Mouse (Mus musculus) forebrain, postnatal 0 days (tissue): ENCODE data around the gene Trp53. TPM values are rescaled to one million over a fixed set of nuclear protein-coding genes. Genes with fewer than 3 reads are reported as not detected.
A peak's percentile ranks its signal among the peaks of the same experiment; 100 is the strongest.

ENCODE experiments used
- ATAC-seq: fragments of 200-750 bp; cut with Nextera tagmentation; 2 replicates; pipeline ENCODE4 v1.8.0; 2017; ENCODE audit warnings: mild to moderate bottlenecking, moderate library complexity
- DNase-seq: peaks from one replicate; pipeline ENCODE4 v3.0.0-alpha.2; 2015
- H3K27ac ChIP-seq: fragments of 300-500 bp; sonication (generic); 2 replicates; pipeline ENCODE4 v1.5.1; 2014; ENCODE audit warnings: low read depth, mild to moderate bottlenecking, antibody characterized with exemption, low read length, moderate library complexity, mixed read lengths
- H3K27me3 ChIP-seq: fragments of 300-500 bp; sonication (generic); 2 replicates; pipeline ENCODE4 v1.6.1; 2014; ENCODE audit warnings: mild to moderate bottlenecking, low read length, mixed read lengths; ENCODE audit not compliant: insufficient read depth
- H3K36me3 ChIP-seq: fragments of 300-500 bp; sonication (generic); 2 replicates; pipeline ENCODE4 v1.6.1; 2014; ENCODE audit warnings: mild to moderate bottlenecking, moderate library complexity; ENCODE audit not compliant: insufficient read depth
- H3K4me1 ChIP-seq: fragments of 300-500 bp; sonication (generic); 2 replicates; pipeline ENCODE4 v1.6.1; 2014; ENCODE audit warnings: antibody characterized with exemption; ENCODE audit not compliant: insufficient read depth
- H3K4me2 ChIP-seq: fragments of 300-500 bp; sonication (generic); 2 replicates; pipeline ENCODE4 v1.6.1; 2014; ENCODE audit warnings: low read depth, mild to moderate bottlenecking, moderate library complexity
- H3K4me3 ChIP-seq: fragments of 300-500 bp; sonication (generic); 2 replicates; pipeline ENCODE4 v1.5.1; 2014; ENCODE audit warnings: low read depth, low read length, mixed read lengths
- H3K9ac ChIP-seq: fragments of 300-500 bp; sonication (generic); 2 replicates; pipeline ENCODE4 v1.6.1; 2014; ENCODE audit warnings: mild to moderate bottlenecking
- H3K9me3 ChIP-seq: fragments of 300-500 bp; sonication (generic); 2 replicates; pipeline ENCODE4 v1.6.1; 2016; ENCODE audit warnings: low read length
- CTCF ChIP-seq: sonication (generic); IDR thresholded peaks from 2 replicates; pipeline ENCODE4 v1.5.1; 2016; ENCODE audit warnings: antibody characterized with exemption, control low read depth, low read depth
- WGBS: fragments of 180-500 bp; shearing (Covaris S2); extraction: QIAGEN DNeasy Blood & Tissue Kit; methylation state at CpG from one replicate; pipeline ENCODE4 v1.1.7; 2014; 5-methylcytosine and 5-hydroxymethylcytosine counted together
- polyA plus RNA-seq: library from polyadenylated mRNA; unstranded; fragments of >200 nt; fragmentation: Nextera tagmentation; extraction: Ambion mirVana; gene quantifications from 2 replicates; pipeline ENCODE4 v1.2.1, GENCODE M21; 2015
- total RNA-seq: library from RNA; depleted of rRNA; stranded (reverse); fragments of >200 nt; gene quantifications from 2 replicates; pipeline ENCODE4 v1.2.3, GENCODE M21; 2014

Gene Trp53
- total and polyA plus RNA-seq, 2 experiments from 2014 or later = 43.1 to 52.4 TPM

GRCm38 (mm10) chr11:69545957-69546356, 34.2 kb upstream of the Trp53 start:
- H3K9me3 ChIP-seq = no peaks in the 10 kb centered on the region
- H3K27ac ChIP-seq = peak overlapping the region; percentile 98
- peak overlapping the region; percentile 75 for H3K9ac ChIP-seq
- ATAC-seq (peak; percentile 61), DNase-seq (peak; percentile 71)
- H3K27me3 ChIP-seq = no peaks in the 10 kb centered on the region
- TF ChIP-seq CTCF = peak; percentile 32
- peak overlapping the region; percentile 47 for H3K4me3 ChIP-seq
- H3K4me1 ChIP-seq = peaks cover 54% of the 10 kb centered on the region
- H3K36me3 ChIP-seq = no peaks in the 10 kb centered on the region
- H3K4me2 ChIP-seq = peak overlapping the region; percentile 81
- 12% methylated on average over 7 of the region's 7 CpGs for WGBS

DNA sequence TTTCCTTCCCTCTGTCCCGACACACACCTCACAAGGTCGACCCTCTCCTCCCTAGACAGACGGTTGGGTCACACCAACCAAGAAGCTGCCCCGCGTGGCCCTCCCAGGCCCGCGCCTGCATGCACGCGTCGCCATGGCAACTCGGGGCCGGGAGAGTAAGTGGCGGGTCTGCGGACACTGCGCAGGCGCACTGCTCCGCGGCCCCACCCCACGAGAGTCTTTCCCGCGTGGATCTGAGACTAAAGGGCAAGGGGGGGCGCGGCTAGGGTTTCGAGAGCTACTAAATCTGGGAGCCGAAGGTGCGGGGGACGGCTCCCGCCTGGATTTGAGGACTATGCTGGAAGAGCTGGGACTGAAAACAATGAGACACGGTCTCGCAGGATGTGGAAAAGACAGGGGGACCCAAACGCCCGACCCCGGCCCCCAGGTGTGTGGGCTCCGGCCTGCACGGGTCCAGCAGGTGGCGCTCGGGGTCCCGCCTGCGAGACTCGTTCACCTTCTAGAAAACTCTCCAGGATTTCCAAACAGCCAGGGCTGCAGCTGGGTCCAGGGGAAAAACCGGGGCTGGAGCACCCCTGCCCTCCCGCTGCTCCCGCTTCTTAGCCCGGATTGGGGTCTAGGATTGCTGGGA, 33.6 kb upstream of the Trp53 start:
- H3K4me1 ChIP-seq = peaks cover 54% of the 10 kb centered on the region
- H3K36me3 ChIP-seq = no peaks in the 10 kb centered on the region
- peak; percentile 85 for ATAC-seq
- peak overlapping the region; percentile 81 for H3K4me2 ChIP-seq
- DNase-seq = peak; percentile 92
- H3K9ac ChIP-seq = peak overlapping the region; percentile 75
- H3K27ac ChIP-seq = peak overlapping the region; percentile 98
- peak; percentile 66 for TF ChIP-seq CTCF
- no peaks in the 10 kb centered on the region for H3K9me3 ChIP-seq
- H3K27me3 ChIP-seq = no peaks in the 10 kb centered on the region
- H3K4me3 ChIP-seq = peak overlapping the region; percentile 47
- WGBS = 3% methylated on average over 44 of the region's 44 CpGs

GRCm38 (mm10) chr11:69547071-69547470, 33.1 kb upstream of the Trp53 start:
- Histone ChIP-seq H3K4me3 (peak overlapping the region; percentile 47), H3K27me3 (no peaks in the 10 kb centered on the region), H3K9me3 (no peaks in the 10 kb centered on the region), H3K9ac (peak overlapping the region; percentile 75), H3K4me2 (peak overlapping the region; percentile 81), H3K4me1 (peaks cover 57% of the 10 kb centered on the region), H3K27ac (peak overlapping the region; percentile 98), H3K36me3 (no peaks in the 10 kb centered on the region)
- WGBS = 3% methylated on average over 15 of the region's 15 CpGs
- peak; percentile 72 for TF ChIP-seq CTCF
- DNase-seq (peak; percentile 76), ATAC-seq (peak; percentile 36)

- DNase-seq (no peak), ATAC-seq (no peak)
- H3K9ac ChIP-seq = 0 out of 2 replicates have a peak within 1 kb of the TSS, but pooled peaks have one; percentile 14
- H3K4me2 ChIP-seq = no peak within 1 kb of the TSS; the same call in 1 of the 2 replicates
- peak; percentile 42 for TF ChIP-seq CTCF
- H3K27me3 ChIP-seq = no peaks in the 10 kb centered on the region
- no peak within 1 kb of the TSS for H3K4me3 ChIP-seq
- 57% methylated on average over 12 of the region's 12 CpGs for WGBS
- H3K36me3 ChIP-seq = no peaks in the 10 kb centered on the region
- H3K27ac ChIP-seq = peak within 1 kb of the TSS; percentile 98
- peaks cover 65% of the 10 kb centered on the region for H3K4me1 ChIP-seq
- H3K9me3 ChIP-seq = no peaks in the 10 kb centered on the region
Measured at GRCm38 (mm10) chr11:69549060-69549656, 31.0 kb upstream of the Trp53 start, which contains the start of gene Dnah2. Gene Dnah2 (minus strand): TSS chr11:69549110.

DNA sequence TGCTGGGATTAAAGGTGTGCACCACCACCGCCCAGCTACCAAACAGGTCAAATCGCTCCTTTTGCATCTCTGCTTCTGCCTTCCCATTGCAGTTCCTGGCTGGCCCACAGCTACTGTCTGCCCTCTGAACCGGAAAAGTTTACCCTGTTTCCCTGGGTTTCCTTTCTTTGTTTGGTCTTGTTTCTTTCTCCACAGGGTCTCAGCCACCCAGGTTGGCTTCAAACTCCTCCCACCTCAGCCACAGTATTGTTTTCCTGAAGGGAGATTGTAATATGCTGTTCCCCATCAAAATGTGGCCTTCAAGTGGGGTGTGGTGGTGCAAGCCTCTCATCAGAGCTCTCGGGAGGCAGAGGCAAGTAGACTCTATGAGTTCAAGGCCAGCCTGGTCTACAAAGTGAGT, 28.8 kb upstream of the Trp53 start:
- Histone ChIP-seq H3K27ac (no peak overlapping the region), H3K9me3 (no peaks in the 10 kb centered on the region), H3K4me3 (no peak overlapping the region), H3K4me1 (peaks cover 48% of the 10 kb centered on the region), H3K9ac (no peak overlapping the region), H3K4me2 (no peak overlapping the region), H3K36me3 (peaks cover 18% of the 10 kb centered on the region; the same call in 1 of the 2 replicates), H3K27me3 (no peaks in the 10 kb centered on the region)
- DNase-seq (no peak), ATAC-seq (no peak)
- WGBS = 62% methylated on average over 4 of the region's 4 CpGs
- no peak for TF ChIP-seq CTCF

- ATAC-seq (peak; percentile 87), DNase-seq (peak; percentile 92)
- no peak overlapping the region; the same call in 1 of the 2 replicates for H3K4me3 ChIP-seq
- peaks cover 47% of the 10 kb centered on the region for H3K4me1 ChIP-seq
- H3K27ac ChIP-seq = peak overlapping the region; percentile 87
- TF ChIP-seq CTCF = no peak
- peak overlapping the region; percentile 29; the same call in 1 of the 2 replicates for H3K9ac ChIP-seq
- peaks cover 22% of the 10 kb centered on the region; the same call in 1 of the 2 replicates for H3K36me3 ChIP-seq
- no peaks in the 10 kb centered on the region for H3K9me3 ChIP-seq
- 7% methylated on average over 14 of the region's 14 CpGs for WGBS
- no peaks in the 10 kb centered on the region for H3K27me3 ChIP-seq
- peak overlapping the region; percentile 44 for H3K4me2 ChIP-seq
Measured at GRCm38 (mm10) chr11:69552622-69553340, 27.4 kb upstream of the Trp53 start.
